Mouse (Mus musculus): ENCODE data around the gene Gys2.
A peak's percentile ranks its signal among the peaks of the same experiment; 100 is the strongest.

Gene Gys2

DNA sequence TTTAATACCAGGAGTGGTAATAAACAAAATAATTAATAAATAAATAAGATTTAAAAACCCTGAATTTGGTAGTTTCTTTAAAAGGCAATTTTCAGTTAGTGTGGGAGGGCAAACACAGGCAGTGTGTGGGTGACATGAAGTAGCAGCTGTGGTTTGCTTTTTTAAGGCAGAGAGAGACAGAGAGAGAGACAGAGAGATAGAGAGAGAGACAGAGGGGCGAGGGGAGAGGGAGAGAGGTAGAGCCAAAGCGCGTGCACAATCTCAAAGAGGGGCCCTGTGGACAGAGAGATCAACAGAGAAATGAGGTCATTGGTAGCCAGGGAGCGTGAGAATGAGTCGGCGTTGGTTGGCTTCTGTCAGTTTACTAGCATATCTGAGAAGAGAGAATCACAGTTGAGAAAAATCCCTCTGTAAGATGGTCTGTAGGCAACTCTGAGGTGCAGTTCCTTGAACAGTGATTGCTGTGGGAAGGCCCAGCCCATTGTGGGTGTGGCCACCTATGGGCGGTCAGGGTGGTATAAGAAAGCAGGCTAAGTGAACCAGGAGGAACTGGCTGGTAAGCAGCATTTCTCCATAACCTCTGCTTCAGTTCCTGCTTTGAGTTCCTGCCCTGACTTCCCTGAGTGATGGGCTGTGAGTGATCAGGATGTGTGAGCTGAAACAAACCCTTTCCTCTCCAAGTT, 17.5 kb downstream of the Gys2 start:
- no peak for DNase-seq

- DNase-seq = no peak
Measured at GRCm38 (mm10) chr6:142453311-142453710, 19.6 kb downstream of the Gys2 start.

GRCm38 (mm10) chr6:142451381-142451780, 21.5 kb downstream of the Gys2 start:
- no peak for DNase-seq

DNA sequence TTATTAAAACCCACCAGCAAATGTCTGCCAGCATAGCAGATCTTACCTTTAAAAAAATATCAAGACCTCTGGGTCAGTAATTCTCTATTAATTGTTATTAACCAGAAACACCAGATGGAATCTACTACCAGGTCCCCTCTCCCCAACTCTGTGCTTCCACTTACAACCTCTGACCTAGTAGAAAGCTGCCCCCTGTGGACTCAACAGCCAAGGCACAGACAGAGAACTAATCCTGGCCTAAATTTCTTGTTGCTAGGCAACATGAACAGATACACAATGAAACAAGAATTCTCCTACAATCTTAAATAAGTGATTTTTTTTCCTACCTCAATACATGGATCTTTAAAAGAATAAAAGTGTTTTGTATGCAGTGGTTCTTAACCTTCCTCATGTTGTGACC, 43.8 kb downstream of the Gys2 start:
- no peak for DNase-seq

DNA sequence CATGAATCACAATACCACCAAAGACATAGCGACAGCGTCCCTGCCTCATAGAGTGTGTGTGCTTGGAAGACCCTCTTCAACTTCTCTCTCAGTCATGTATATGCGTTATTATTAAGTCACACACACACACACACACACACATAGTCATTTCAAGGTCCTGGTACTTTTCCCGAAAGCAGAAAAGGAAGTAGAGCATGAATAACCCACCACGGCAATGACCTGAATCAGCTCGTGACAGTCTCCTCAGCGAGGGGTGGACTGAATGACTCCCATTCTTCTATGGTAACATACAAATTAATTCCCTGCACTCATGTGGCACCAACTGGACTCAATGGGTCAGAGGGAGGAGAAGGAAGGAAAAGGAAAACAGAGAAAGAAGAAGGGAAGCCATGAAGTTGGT, 47.9 kb downstream of the Gys2 start:
- no peak for DNase-seq

- no peak for DNase-seq
Measured at GRCm38 (mm10) chr6:142414597-142414996, 58.3 kb downstream of the Gys2 start.

GRCm38 (mm10) chr6:142413845-142414244, 59.1 kb downstream of the Gys2 start:
- DNase-seq = no peak

- DNase-seq = no peak
Measured at GRCm38 (mm10) chr6:142412906-142413491, 59.9 kb downstream of the Gys2 start, which contains the start of gene Spx. Gene Spx, plus strand, starts transcription at chr6:142413441.

DNA sequence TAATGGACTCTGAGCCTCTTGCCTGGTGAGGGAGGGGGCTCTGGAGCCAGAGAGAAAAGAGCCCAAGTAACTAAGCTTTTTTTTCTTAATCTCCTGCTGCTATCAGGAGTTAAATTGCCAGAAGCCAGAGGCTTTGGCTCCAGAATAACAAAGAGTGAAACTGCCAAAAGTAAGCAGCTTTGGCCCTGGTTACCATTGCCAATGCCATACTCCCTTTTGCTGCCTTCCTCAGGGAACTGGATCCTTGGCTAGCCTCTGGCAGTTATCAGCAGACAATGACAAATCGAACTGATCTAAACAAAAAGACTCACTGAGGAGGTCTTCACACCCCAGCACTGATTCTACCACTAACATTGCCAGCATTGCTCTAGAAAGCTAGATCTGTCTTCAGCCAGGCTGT, 61.8 kb downstream of the Gys2 start:
- DNase-seq = no peak

- no peak for DNase-seq
Measured at GRCm38 (mm10) chr6:142395756-142396155, 77.2 kb downstream of the Gys2 start.

- peak; percentile 14 for DNase-seq
Measured at GRCm38 (mm10) chr6:142394669-142395068, 78.2 kb downstream of the Gys2 start.

DNA sequence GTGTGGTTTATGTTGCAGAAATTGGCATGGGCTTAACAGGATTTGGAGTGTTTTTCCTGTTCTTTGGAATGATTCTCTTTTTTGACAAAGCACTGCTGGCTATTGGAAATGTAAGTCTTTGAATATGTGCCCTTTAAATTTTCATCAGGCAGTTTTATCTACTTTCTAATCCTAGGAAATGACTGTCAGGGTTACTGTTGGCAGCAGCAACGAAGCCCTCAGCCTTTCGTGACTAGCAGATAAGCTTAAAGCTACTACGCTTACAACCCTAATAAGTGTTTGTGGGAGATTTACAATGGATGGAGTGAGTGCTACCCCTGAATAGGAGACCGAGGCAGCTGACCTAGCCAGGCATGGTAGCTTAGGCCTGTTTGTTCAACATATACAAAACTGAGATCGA, 80.6 kb downstream of the Gys2 start:
- no peak for DNase-seq

DNA sequence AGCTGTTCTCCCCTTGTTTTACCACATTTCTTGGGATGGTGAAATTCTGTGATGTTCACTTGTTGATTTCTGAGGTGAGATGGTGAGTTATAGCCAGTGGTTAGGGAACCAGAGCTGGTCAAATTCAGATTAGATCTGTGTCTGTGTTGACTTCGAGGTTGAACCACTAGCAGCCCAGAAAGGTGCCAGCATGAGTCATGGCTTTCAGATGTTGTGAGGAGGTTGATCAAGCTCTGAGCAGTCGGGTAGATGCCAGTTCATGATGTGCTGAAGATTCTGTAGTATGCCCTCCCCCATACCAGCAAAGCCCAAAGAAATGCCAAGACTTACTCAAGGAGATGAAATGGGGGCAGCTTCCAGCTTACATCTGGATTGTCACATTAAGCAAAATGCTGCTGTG, 83.8 kb downstream of the Gys2 start:
- DNase-seq = no peak

GRCm38 (mm10) chr6:142387755-142388271, 85.1 kb downstream of the Gys2 start:
- no peak for DNase-seq

DNA sequence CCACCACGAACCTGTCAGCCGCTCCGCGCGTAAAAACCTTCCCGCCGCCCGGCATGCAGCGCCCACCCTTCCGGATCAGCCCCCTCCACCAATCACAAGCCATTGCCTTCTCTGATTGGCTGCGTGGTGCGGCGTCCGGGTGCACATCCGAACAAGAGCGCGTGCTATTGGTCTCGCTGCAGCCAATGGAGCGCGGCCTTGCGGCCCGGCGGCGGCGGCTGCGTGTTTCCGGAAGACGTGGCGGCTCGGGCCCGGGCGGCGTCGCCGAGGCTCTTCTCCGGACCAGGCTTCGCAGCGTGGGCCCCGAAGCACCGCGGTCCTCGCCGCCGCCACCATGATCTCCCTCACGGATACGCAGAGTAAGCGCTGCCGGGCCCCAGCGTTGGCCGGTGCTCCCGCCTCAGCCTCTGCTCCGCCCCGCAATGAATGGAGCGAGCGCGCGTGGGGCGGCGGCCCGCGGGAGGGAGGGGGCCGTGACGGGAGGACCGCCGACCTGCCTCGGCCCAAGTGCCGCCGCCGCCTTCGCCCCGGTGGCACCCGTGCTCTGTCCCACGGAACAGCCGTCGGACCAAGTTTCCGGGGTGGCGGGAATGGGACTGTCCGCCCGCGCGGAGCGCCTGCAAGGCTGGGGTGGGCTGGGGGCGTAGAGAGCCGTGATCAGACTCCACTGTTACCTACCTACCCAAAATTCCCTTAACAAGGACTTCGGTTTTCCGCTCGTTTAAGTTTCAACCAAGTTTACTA, 85.7 kb downstream of the Gys2 start, which contains the start of the genes Recql and Golt1b:
Gene Recql (minus strand): TSS at position 77 of the 744 bp plus-strand sequence.
Gene Golt1b (plus strand): TSS at position 211 of the 744 bp plus-strand sequence.
- peak; percentile 98 for DNase-seq

GRCm38 (mm10) chr6:142386285-142387010, 86.5 kb downstream of the Gys2 start:
- no peak for DNase-seq

DNA sequence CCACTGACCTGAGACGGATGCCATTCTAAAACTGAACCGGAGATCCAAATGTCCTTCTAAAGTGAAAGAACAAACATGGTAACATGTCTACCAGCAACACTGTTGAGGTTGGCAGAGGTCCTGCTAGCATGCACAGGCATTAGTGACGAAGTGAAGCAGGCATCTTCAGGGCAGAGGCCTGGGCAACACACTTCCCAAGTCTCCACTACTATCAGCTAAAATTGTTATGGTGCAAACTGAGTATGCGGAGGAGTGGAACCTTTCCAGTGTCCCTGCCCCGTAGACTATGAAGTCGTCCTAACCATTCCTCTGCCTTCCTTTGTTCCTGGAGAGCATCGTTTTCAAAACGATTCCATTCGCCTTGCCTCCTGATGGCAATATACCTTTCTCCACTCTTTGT, 88.4 kb downstream of the Gys2 start:
- DNase-seq = no peak

DNA sequence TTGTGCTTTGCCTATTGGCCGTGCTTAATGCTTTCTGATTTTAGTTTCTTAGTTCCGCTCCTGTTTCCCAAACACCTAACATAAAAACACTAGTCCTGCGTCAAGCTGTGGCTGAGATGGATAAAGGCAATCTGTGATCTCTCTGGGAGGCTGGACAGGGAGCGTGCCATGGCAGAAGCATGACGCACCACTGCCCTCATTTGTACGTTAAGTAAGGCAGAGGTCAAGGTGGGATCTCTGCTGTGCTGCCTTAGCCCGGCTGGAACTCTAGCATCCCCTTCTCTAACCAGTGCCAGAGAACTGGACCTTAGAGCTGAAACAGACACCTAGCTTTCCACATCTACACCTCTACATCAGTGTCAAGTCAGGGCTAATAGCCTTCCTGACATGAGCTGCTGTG, 91.3 kb downstream of the Gys2 start:
- DNase-seq = no peak

DNA sequence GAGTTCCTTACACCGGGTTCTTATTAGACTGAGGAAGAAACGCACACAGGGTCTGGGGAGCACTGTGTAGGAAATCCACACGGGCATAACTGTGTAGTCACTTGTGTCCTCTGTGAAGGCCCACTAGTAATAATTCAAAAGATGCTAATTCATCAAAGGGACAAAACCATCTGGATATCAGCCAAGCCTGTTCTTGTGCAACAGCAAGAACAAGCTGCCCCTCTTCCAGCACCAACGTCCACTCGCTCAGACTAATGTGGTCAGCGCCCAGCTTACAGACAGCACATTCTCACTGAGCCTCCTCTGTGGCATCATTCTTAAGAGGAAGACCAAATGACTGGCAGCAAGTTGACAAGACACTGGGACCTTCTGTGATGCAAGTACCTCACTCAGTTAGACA, 92.9 kb downstream of the Gys2 start:
- no peak for DNase-seq

DNA sequence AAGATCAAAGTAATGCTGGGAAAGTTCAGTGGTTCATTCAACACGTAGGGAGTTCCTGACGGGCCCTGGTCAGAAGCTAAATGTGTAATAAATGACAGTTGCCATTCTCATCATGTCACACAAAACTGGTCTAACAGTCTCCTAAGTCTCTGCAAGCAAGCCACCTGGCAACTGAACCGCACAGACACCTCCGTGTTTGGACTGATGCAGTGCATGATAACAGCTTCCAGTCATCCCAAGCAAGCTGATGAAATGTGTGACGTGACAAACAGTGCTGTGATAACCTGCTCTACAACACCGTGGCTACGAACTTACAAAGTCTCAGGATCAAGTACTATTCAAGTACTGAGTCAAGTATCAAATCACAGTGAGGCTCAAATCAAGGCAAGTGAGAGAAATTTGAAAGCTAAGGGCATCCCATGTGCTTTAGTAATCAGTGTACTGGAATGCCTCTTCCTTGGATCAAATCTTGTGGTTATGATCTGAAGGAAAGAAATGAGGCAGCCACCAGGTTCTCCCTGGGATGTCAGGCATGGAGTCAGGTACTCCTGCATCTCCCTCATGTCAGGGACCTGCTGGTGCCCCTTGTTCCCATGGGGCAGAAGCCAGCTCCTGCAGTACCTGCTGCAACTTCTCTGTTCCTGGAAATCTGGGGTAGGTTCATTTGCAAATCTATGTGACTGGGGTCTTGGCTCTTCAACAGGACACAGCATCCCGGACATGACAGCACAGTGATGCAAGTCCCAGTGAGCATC, 94.2 kb downstream of the Gys2 start:
- no peak for DNase-seq

DNA sequence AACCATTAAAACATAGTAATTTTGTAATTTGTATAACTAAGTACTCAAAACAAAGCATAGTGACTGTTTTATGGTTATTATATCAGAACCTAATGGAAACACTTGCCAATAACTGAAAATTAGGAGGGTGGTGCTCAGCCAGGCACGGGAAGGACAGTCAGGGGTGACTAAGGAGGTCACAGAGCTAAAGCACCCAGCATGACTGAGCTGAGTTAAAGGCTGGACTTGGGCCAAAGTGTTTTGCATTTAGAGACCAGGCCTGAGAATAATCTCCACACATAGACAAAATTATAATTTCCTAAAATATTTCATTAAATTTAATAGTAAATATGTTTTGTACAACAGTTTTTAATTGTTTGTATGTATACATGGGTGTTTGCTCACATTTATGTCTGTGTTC, 95.8 kb downstream of the Gys2 start:
- DNase-seq = no peak

Measured in lung, postnatal 14 days (tissue).